Mouse (Mus musculus) intestine, embryonic 16.5 days (tissue): ENCODE results near the gene D13Ertd608e. TPM values are rescaled to one million over a fixed set of nuclear protein-coding genes. Genes with fewer than 3 reads are reported as not detected.
"Not testable (repeated sequence)": the region's sequence is repeated elsewhere in the genome, so short reads cannot be mapped to it uniquely, and the experiment has no call there.

Experiments
- ATAC-seq: fragments of 200-750 bp; cut with Nextera tagmentation; 2 replicates; pipeline ENCODE4 v1.8.0; 2017; ENCODE audit warnings: moderate TSS enrichment, moderate library complexity
- H3K27ac ChIP-seq: fragments of 300-500 bp; sonication (generic); 2 replicates; pipeline ENCODE4 v1.5.1; 2014; ENCODE audit warnings: mild to moderate bottlenecking, low read length
- H3K27me3 ChIP-seq: fragments of 300-500 bp; sonication (generic); replicated peaks from 2 replicates; pipeline ENCODE4 v1.6.1; 2014; ENCODE audit warnings: low read length, control low read depth, mixed read lengths; ENCODE audit not compliant: control insufficient read depth, insufficient read depth
- H3K36me3 ChIP-seq: fragments of 300-500 bp; sonication (generic); 2 replicates; pipeline ENCODE4 v1.6.1; 2014; ENCODE audit warnings: low read length, control low read depth; ENCODE audit not compliant: control insufficient read depth, insufficient read depth
- H3K4me1 ChIP-seq: fragments of 300-500 bp; sonication (generic); 2 replicates; pipeline ENCODE4 v1.6.1; 2014; ENCODE audit warnings: low read length, control low read depth, mixed read lengths; ENCODE audit not compliant: control insufficient read depth, insufficient read depth
- H3K4me2 ChIP-seq: fragments of 300-500 bp; sonication (generic); 2 replicates; pipeline ENCODE4 v1.6.1; 2014; ENCODE audit warnings: low read depth, low read length, control low read depth
- H3K4me3 ChIP-seq: fragments of 300-500 bp; sonication (generic); 2 replicates; pipeline ENCODE4 v1.5.1; 2014; ENCODE audit warnings: mild to moderate bottlenecking, low read length
- H3K9ac ChIP-seq: fragments of 300-500 bp; sonication (generic); 2 replicates; pipeline ENCODE4 v1.6.1; 2014; ENCODE audit warnings: low read depth, low read length
- H3K9me3 ChIP-seq: fragments of 300-500 bp; sonication (generic); 2 replicates; pipeline ENCODE4 v1.6.1; 2016; ENCODE audit warnings: low read length, control low read depth; ENCODE audit not compliant: control insufficient read depth
- WGBS: fragments of 180-500 bp; shearing (Covaris S2); extraction: QIAGEN DNeasy Blood & Tissue Kit; methylation state at CpG from one replicate; pipeline ENCODE4 v1.1.7; 2014; 5-methylcytosine and 5-hydroxymethylcytosine counted together
- polyA plus RNA-seq: library from polyadenylated mRNA; unstranded; fragments of >200 nt; fragmentation: Nextera tagmentation; extraction: Ambion mirVana; gene quantifications from 2 replicates; pipeline ENCODE4 v1.2.1, GENCODE M21; 2015

Gene D13Ertd608e
- polyA plus RNA-seq, 1 experiment from 2014 or later, result not detected

- H3K36me3 ChIP-seq, H3K27me3 ChIP-seq, ATAC-seq, H3K4me3 ChIP-seq, H3K9ac ChIP-seq, H3K4me2 ChIP-seq, H3K9me3 ChIP-seq, H3K27ac ChIP-seq, H3K4me1 ChIP-seq: not testable (repeated sequence)
- WGBS, result 75% methylated on average over 3 of the region's 3 CpGs
Measured at GRCm38 (mm10) chr13:119894685-119895084, 58.9 kb downstream of the D13Ertd608e start, which contains the start of gene Tcstv1. Tcstv1 (minus strand) TSS chr13:119894785.

Other genes starting within 250 kb of the D13Ertd608e start
- gene Ccl28, start 212.2 kb upstream of the D13Ertd608e start, polyA plus RNA-seq, result 0.42 and 0.44 TPM in 2 replicates
- gene Hmgcs1, start 145.6 kb upstream of the D13Ertd608e start, polyA plus RNA-seq, result 247 and 266 TPM in 2 replicates
- gene Nim1k, start 80.1 kb upstream of the D13Ertd608e start, polyA plus RNA-seq, result 0.39 and 0.48 TPM in 2 replicates
- gene Zfp131, start 45.1 kb upstream of the D13Ertd608e start, polyA plus RNA-seq, result 18.0 and 21.4 TPM in 2 replicates
- gene AF067063, start 5.8 kb upstream of the D13Ertd608e start, polyA plus RNA-seq, result not detected in 2 replicates
- not detected in 2 replicates for gene Tcstv1, start 58.8 kb downstream of the D13Ertd608e start, polyA plus RNA-seq
- not detected in 2 replicates for gene Gm21761, start 93.3 kb downstream of the D13Ertd608e start, polyA plus RNA-seq
- gene B020031M17Rik, start 114.8 kb downstream of the D13Ertd608e start, polyA plus RNA-seq, result not detected in 2 replicates
- gene Gm36079, start 191.0 kb downstream of the D13Ertd608e start, polyA plus RNA-seq, result not detected in 2 replicates
- gene Gm21188, start 216.2 kb downstream of the D13Ertd608e start, polyA plus RNA-seq, result not detected in 2 replicates